Mouse (Mus musculus) stomach, postnatal 0 days (tissue): Measurements from ENCODE around the gene Olfr183. TPM values are rescaled to one million over a fixed set of nuclear protein-coding genes. Genes with fewer than 3 reads are reported as not detected.
A peak's percentile ranks its signal among the peaks of the same experiment; 100 is the strongest.

ENCODE experiments used
- ATAC-seq: fragments of 200-750 bp; cut with Nextera tagmentation; 2 replicates; pipeline ENCODE4 v1.8.0; 2017; ENCODE audit not compliant: low FRiP score, low TSS enrichment
- DNase-seq: peaks from one replicate; pipeline ENCODE4 v3.0.0-alpha.2; 2016; ENCODE audit warnings: low spot score
- H3K27ac ChIP-seq: fragments of 300-500 bp; sonication (generic); replicated peaks from 2 replicates; pipeline ENCODE4 v1.5.1; 2014; ENCODE audit warnings: mild to moderate bottlenecking, control low read depth
- H3K27me3 ChIP-seq: fragments of 300-500 bp; sonication (generic); 2 replicates; pipeline ENCODE4 v1.6.1; 2014; ENCODE audit warnings: low read length; ENCODE audit not compliant: control insufficient read depth, insufficient read depth
- H3K36me3 ChIP-seq: fragments of 300-500 bp; sonication (generic); 2 replicates; pipeline ENCODE4 v1.6.1; 2014; ENCODE audit warnings: low read length, mixed read lengths; ENCODE audit not compliant: control insufficient read depth, insufficient read depth
- H3K4me1 ChIP-seq: fragments of 300-500 bp; sonication (generic); replicated peaks from 2 replicates; pipeline ENCODE4 v1.6.1; 2014; ENCODE audit warnings: antibody characterized with exemption; ENCODE audit not compliant: control insufficient read depth, insufficient read depth
- H3K4me2 ChIP-seq: fragments of 300-500 bp; sonication (generic); replicated peaks from 2 replicates; pipeline ENCODE4 v1.6.1; 2014; ENCODE audit warnings: low read depth, mild to moderate bottlenecking, control low read depth, moderate library complexity
- H3K4me3 ChIP-seq: fragments of 300-500 bp; sonication (generic); 2 replicates; pipeline ENCODE4 v1.5.1; 2014; ENCODE audit warnings: low read depth, low read length, control low read depth
- H3K9ac ChIP-seq: fragments of 300-500 bp; sonication (generic); 2 replicates; pipeline ENCODE4 v1.6.1; 2014; ENCODE audit warnings: mild to moderate bottlenecking, low read length, control low read depth, mixed read lengths
- H3K9me3 ChIP-seq: fragments of 300-500 bp; sonication (generic); 2 replicates; pipeline ENCODE4 v1.6.1; 2016; ENCODE audit warnings: low read length; ENCODE audit not compliant: control insufficient read depth
- CTCF ChIP-seq: IDR thresholded peaks from 2 replicates; pipeline ENCODE4 v1.5.1; 2016; ENCODE audit warnings: antibody characterized with exemption, low read depth, mild to moderate bottlenecking, moderate library complexity
- EP300 ChIP-seq: optimal IDR thresholded peaks from 2 replicates; pipeline ENCODE3; 2016; ENCODE audit warnings: antibody characterized with exemption
- WGBS: fragments of 180-500 bp; shearing (Covaris S2); extraction: QIAGEN DNeasy Blood & Tissue Kit; methylation state at CpG from one replicate; pipeline ENCODE4 v1.1.7; 2014; 5-methylcytosine and 5-hydroxymethylcytosine counted together
- polyA plus RNA-seq: library from polyadenylated mRNA; unstranded; fragments of >200 nt; fragmentation: Nextera tagmentation; extraction: Ambion mirVana; gene quantifications from 2 replicates; pipeline ENCODE4 v1.2.1, GENCODE M21; 2015

Olfr183 gene
- not detected in 2 replicates for polyA plus RNA-seq

- no peak within 1 kb of the TSS for H3K27ac ChIP-seq
- H3K9me3 ChIP-seq: no peaks in the 10 kb centered on the region
- WGBS: 77% methylated on average over 2 of the region's 2 CpGs
- H3K4me3 ChIP-seq: no peak within 1 kb of the TSS
- no peaks in the 10 kb centered on the region for H3K27me3 ChIP-seq
- no peaks in the 10 kb centered on the region for H3K4me1 ChIP-seq
- DNase-seq (no peak), ATAC-seq (no peak)
- no peak within 1 kb of the TSS for H3K4me2 ChIP-seq
- no peak within 1 kb of the TSS for H3K9ac ChIP-seq
- no peaks in the 10 kb centered on the region for H3K36me3 ChIP-seq
- no peak for TF ChIP-seq CTCF
- TF ChIP-seq EP300: no peak
Measured at GRCm38 (mm10) chr16:58995057-58995456, at the start of gene Olfr183. Olfr183 (plus strand) TSS chr16:58995357.

DNA sequence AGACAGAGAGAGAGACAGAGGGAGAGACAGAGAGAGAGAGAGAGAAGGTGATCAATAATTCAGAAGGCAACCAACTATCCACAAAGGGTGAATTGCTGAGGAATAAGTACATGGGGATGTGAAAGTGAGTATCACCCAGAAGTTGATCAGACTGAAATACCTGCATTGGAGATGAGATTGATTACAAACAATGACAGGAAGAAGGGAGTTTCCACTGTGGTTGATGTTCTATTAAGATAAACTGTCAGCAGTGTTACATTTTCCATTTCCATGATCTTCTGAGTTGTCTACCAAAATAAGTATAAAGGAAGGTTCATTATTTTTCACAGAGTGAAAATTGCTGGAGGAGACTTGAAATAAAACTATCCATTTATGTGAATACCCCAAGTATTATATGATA lies 12.0 kb downstream of the Olfr183 start:
- H3K4me1 ChIP-seq: no peaks in the 10 kb centered on the region
- no peak overlapping the region for H3K4me2 ChIP-seq
- H3K27ac ChIP-seq: no peak overlapping the region
- H3K27me3 ChIP-seq: no peaks in the 10 kb centered on the region
- no peak for TF ChIP-seq CTCF
- no peak for TF ChIP-seq EP300
- H3K4me3 ChIP-seq: no peak overlapping the region
- no peak for ATAC-seq
- DNase-seq: no peak
- H3K36me3 ChIP-seq: no peaks in the 10 kb centered on the region
- no peak overlapping the region for H3K9ac ChIP-seq
- H3K9me3 ChIP-seq: no peaks in the 10 kb centered on the region

DNA sequence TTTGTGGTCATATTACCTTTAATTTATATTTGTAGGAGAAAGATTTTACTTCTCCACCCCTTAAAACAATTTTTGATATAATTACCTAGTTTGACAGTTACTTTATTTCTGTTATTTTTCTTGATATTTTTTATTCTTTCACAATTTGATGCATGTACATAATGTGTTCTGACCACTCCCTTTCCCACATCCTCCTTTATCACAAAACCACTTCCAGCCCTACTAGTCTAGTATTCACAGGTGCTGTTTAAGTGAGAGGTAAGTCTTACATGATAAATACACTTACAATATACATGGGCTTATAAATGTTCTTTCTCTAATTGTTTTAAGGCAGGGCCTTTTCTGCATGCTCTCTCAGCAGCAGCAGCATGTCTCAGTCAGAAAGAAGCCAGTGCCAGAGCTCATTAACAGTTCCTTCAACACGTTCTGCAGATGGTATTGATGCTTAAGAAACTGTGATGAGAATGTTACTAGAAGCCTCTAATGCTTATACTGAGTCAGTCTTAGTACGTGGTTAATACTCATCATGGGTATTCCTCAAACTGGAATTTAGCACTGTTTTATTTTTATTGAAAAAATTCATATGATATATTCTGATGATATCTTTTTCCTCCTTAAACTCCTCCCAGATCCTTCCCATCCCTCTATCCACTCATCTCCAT lies 18.3 kb downstream of the Olfr183 start:
- 56% methylated on average over 2 of the region's 2 CpGs for WGBS
- DNase-seq (no peak), ATAC-seq (no peak)
- TF ChIP-seq EP300 (no peak), CTCF (no peak)
- H3K9me3 ChIP-seq: no peaks in the 10 kb centered on the region
- H3K4me3 ChIP-seq: no peak overlapping the region
- H3K27me3 ChIP-seq: no peaks in the 10 kb centered on the region
- H3K9ac ChIP-seq: no peak overlapping the region
- no peak overlapping the region for H3K27ac ChIP-seq
- H3K4me1 ChIP-seq: no peaks in the 10 kb centered on the region
- no peaks in the 10 kb centered on the region for H3K36me3 ChIP-seq
- no peak overlapping the region for H3K4me2 ChIP-seq

- H3K27me3 ChIP-seq: no peaks in the 10 kb centered on the region
- H3K9ac ChIP-seq: no peak within 1 kb of the TSS
- H3K27ac ChIP-seq: no peak within 1 kb of the TSS
- TF ChIP-seq EP300 (no peak), CTCF (no peak)
- WGBS: 88% methylated on average over 4 of the region's 4 CpGs
- no peaks in the 10 kb centered on the region for H3K36me3 ChIP-seq
- no peaks in the 10 kb centered on the region for H3K9me3 ChIP-seq
- no peak within 1 kb of the TSS for H3K4me3 ChIP-seq
- no peak for ATAC-seq
- H3K4me1 ChIP-seq: no peaks in the 10 kb centered on the region
- DNase-seq: no peak
- no peak within 1 kb of the TSS for H3K4me2 ChIP-seq
Measured at GRCm38 (mm10) chr16:59030191-59030590, 35.0 kb downstream of the Olfr183 start, which contains the start of gene Olfr186. Olfr186 (minus strand) TSS chr16:59030291.

DNA sequence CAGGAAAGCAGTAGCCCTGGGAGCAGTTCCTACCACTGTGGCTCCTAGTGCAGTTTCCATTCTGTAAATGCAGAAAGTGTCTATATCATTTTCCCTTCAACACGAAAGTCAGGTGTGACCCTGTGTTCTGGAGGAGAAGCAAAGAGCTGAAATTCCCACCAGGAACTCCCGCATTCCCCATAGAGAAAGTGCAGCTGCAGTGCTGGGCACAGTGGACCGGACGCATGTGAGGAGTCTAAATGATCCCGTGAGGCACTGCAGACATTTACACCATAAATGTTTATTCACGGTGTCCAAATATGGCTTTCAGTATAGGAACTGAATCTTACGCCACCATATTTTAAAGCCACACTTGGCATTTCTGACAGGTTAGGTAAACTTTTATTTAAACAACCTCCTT lies 44.6 kb downstream of the Olfr183 start, which contains the start of gene Olfr187:
Gene Olfr187, minus strand, starts transcription at position 58 of the 400 bp plus-strand sequence.
- Histone ChIP-seq H3K27ac (no peak within 1 kb of the TSS), H3K4me3 (no peak within 1 kb of the TSS)

GRCm38 (mm10) chr16:59045835-59046234 lies 50.7 kb downstream of the Olfr183 start:
- ATAC-seq: no peak
- 72% methylated on average over 3 of the region's 3 CpGs for WGBS
- no peaks in the 10 kb centered on the region for H3K4me1 ChIP-seq
- no peak overlapping the region for H3K4me2 ChIP-seq
- no peaks in the 10 kb centered on the region for H3K36me3 ChIP-seq
- H3K27me3 ChIP-seq: no peaks in the 10 kb centered on the region
- no peak overlapping the region for H3K9ac ChIP-seq
- H3K4me3 ChIP-seq: no peak overlapping the region
- no peak overlapping the region for H3K27ac ChIP-seq
- H3K9me3 ChIP-seq: no peaks in the 10 kb centered on the region
- no peak for DNase-seq
- TF ChIP-seq EP300 (no peak), CTCF (no peak)

More for the DNA sequence above, 44.6 kb downstream of the Olfr183 start, which contains the start of gene Olfr187:
- peak within 1 kb of the TSS; percentile 12 for H3K4me2 ChIP-seq
- TF ChIP-seq CTCF (no peak), EP300 (no peak)
- ATAC-seq (no peak), DNase-seq (no peak)
- no peaks in the 10 kb centered on the region for H3K4me1 ChIP-seq
- no peaks in the 10 kb centered on the region for H3K9me3 ChIP-seq
- H3K27me3 ChIP-seq: no peaks in the 10 kb centered on the region
- WGBS: 50% methylated on average over 7 of the region's 7 CpGs
- no peaks in the 10 kb centered on the region for H3K36me3 ChIP-seq
- H3K9ac ChIP-seq: no peak within 1 kb of the TSS
